Mouse (Mus musculus): ENCODE data around the gene Grb2. TPM values are rescaled to one million over a fixed set of nuclear protein-coding genes. Genes with fewer than 3 reads are reported as not detected.

The Grb2 gene
- polyA plus RNA-seq, 1 experiment = not detected

DNA sequence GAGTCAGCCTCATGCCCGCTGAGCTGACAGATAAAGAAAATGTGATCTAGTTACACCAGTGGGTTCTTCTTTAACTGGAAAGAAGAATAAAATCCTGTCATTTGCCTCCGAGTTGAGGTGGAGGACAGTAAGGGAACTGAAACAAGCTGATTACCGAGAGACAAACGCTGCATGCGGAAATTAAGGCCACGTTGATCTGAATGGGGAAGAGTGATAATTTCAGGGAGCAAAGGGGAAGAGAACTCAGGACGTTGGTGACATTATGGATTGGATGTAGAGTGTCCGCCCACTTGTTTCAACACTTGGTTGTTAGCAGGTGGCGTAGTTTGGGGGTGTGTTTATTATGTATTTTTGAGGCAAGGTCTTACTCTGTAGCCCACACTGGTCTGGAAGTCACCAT, 34.5 kb upstream of the Grb2 start:
- 86% methylated on average over 9 of the region's 9 CpGs for WGBS

DNA sequence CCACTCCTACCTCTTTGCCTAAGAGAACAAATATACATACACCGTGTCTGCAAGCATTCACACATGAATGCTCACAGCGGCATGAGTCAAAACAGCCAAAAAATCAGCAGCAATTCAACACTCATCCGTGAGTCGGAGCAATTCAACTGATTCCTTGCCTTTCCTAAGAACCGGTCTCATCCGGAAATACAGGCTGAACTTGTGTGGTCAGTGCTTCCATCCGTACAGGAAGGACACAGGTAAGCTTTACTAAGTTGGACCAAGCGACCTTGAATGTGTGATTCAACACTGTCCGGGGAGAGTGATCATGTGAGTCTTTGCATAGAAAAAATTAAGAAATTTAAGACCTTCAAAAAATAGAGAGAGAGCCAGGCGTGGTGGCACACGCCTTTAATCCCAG, 32.7 kb upstream of the Grb2 start:
- TF ChIP-seq CTCF (IDR thresholded peaks at IDR 0.05; ENCODE audit: insufficient read depth, low read depth, low read length) (no peak), POLR2A (IDR thresholded peaks at IDR 0.05; ENCODE audit: insufficient read depth, low read depth, low read length) (no peak)

More for the DNA sequence above, 34.5 kb upstream of the Grb2 start:
- H3K27ac ChIP-seq (ENCODE audit: insufficient read depth, low read depth, low read length) = no peak overlapping the region
- H3K4me1 ChIP-seq (ENCODE audit: control insufficient read depth, insufficient read depth, low read length) = peaks cover 9% of the 10 kb centered on the region
- no peak overlapping the region for H3K4me3 ChIP-seq (ENCODE audit: insufficient read depth, low read depth, low read length)
- TF ChIP-seq POLR2A (IDR thresholded peaks at IDR 0.05; ENCODE audit: insufficient read depth, low read depth, low read length) (no peak), CTCF (IDR thresholded peaks at IDR 0.05; ENCODE audit: insufficient read depth, low read depth, low read length) (no peak)

DNA sequence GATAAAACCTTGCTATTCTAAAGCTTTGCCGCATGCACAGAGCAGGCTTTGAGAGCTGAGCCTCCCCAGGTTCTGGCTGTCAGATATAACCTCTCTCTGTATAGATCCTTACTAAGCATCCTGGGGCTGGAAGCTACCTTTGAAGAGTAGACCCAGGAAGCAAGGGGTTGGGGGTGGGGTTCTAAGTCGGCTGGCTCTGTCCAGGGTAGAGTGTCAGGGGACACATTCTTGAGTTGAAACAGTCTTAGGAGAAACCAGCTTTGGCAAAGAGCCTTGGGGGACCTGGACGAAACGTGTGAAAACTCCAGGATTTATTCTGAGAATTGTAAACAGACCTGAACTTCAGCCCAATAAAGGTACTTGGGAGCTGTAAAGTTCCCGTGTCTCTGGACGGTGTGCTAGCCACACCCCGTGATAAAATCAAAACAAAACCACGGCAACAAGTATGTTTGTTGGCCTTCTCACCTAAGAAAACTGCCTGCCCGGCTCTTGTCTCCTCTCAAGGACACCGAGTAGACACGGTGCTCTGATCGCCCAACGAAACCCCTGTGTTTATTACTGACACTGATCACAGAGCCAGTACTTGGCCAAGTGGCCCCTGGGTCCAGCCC, 30.0 kb upstream of the Grb2 start:
- no peak overlapping the region for H3K4me3 ChIP-seq (ENCODE audit: insufficient read depth, low read depth, low read length)
- TF ChIP-seq CTCF (IDR thresholded peaks at IDR 0.05; ENCODE audit: insufficient read depth, low read depth, low read length) (no peak), POLR2A (IDR thresholded peaks at IDR 0.05; ENCODE audit: insufficient read depth, low read depth, low read length) (no peak)
- H3K4me1 ChIP-seq (ENCODE audit: control insufficient read depth, insufficient read depth, low read length) = no peaks in the 10 kb centered on the region
- WGBS = 69% methylated on average over 13 of the region's 13 CpGs
- H3K27ac ChIP-seq (ENCODE audit: insufficient read depth, low read depth, low read length) = no peak overlapping the region

More for the DNA sequence above, 32.7 kb upstream of the Grb2 start:
- WGBS = 83% methylated on average over 11 of the region's 11 CpGs
- no peaks in the 10 kb centered on the region for H3K4me1 ChIP-seq (ENCODE audit: control insufficient read depth, insufficient read depth, low read length)
- no peak overlapping the region for H3K4me3 ChIP-seq (ENCODE audit: insufficient read depth, low read depth, low read length)
- no peak overlapping the region for H3K27ac ChIP-seq (ENCODE audit: insufficient read depth, low read depth, low read length)

DNA sequence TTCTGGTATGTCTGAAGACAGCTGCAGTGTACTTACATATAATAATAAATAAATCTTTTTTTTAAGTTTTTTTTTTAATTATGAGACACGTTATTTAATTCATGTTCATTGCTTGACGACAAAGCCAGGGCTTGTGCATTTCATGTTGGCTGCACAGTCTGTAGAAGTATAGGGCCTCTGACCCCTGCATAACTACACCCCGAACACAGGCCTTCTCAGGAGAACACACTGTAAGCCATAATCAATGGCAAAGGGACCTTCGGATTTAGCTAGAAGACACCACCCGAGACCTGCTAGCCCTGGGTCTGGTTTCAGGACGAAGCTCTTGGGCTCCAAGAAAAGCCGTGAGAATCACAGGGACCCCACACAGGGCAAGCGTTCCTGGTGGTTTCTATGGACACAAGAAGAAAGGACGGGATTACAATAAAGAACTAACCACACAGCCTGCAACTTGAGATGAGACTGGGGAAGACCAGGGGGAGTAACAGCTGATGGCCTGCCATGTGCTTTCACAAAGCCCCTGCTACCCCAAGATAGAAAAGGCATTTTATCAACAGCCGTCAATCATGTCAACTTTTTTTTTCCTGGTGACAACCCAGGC, 29.3 kb upstream of the Grb2 start:
- H3K27ac ChIP-seq (ENCODE audit: insufficient read depth, low read depth, low read length) = no peak overlapping the region
- no peaks in the 10 kb centered on the region for H3K4me1 ChIP-seq (ENCODE audit: control insufficient read depth, insufficient read depth, low read length)
- no peak for TF ChIP-seq CTCF (IDR thresholded peaks at IDR 0.05; ENCODE audit: insufficient read depth, low read depth, low read length)
- no peak for TF ChIP-seq POLR2A (IDR thresholded peaks at IDR 0.05; ENCODE audit: insufficient read depth, low read depth, low read length)
- WGBS = 63% methylated on average over 10 of the region's 10 CpGs
- H3K4me3 ChIP-seq (ENCODE audit: insufficient read depth, low read depth, low read length) = no peak overlapping the region

DNA sequence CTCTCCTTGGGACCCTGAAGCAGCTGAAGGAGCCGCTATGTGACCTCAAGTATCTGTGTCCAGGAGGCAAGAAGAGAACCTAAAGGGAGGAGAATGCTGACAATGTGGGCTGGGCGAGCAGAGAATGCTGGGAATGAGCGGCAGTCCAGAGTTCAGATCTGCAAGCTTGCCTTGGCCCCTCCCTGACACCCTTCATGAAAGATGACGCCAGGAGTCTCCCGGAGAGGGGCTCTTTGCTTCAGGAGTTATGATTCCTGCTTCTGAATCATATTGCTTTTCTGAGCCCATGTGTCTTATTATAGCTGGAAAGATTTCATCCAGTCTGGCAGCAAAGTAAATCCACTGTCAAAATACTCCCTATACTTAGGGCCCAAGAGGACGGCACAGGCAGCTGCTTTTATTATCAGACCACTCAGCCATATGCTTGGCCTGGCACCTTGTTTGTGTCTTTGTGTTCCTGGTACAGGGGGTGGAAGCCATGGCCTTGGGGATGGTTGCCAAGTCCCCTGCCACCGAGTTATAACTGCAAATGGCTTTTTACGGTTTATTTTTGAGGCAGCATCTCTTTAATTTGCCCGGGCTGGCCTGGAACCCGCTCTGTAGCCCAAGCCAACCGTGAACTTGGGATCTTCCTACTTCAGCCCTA, 25.8 kb upstream of the Grb2 start:
- H3K27ac ChIP-seq (ENCODE audit: insufficient read depth, low read depth, low read length) = no peak overlapping the region
- 59% methylated on average over 11 of the region's 11 CpGs for WGBS
- no peak overlapping the region for H3K4me3 ChIP-seq (ENCODE audit: insufficient read depth, low read depth, low read length)
- H3K4me1 ChIP-seq (ENCODE audit: control insufficient read depth, insufficient read depth, low read length) = no peaks in the 10 kb centered on the region
- no peak for TF ChIP-seq CTCF (IDR thresholded peaks at IDR 0.05; ENCODE audit: insufficient read depth, low read depth, low read length)
- no peak for TF ChIP-seq POLR2A (IDR thresholded peaks at IDR 0.05; ENCODE audit: insufficient read depth, low read depth, low read length)

DNA sequence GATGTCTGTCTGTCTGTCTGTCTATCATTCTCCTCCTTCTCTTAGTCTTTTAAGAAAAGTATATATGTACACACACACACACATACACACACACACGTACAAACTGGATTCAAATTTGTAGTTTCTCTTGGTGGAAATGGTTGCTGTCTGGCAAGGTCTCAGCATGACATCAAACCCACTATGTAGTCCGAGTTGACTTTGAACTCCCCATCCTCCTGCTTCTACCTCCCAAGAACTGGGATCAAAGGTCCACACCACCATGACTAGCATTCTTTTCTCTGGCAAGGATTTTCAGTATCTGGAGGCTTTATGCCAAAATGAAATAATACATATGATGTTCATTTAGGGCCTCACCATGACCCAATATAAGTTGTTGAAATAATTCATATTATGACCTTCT, 14.8 kb upstream of the Grb2 start:
- WGBS = 85% methylated on average over 2 of the region's 2 CpGs
- H3K27ac ChIP-seq (ENCODE audit: insufficient read depth, low read depth, low read length) = no peak overlapping the region
- TF ChIP-seq CTCF (IDR thresholded peaks at IDR 0.05; ENCODE audit: insufficient read depth, low read depth, low read length) (no peak), POLR2A (IDR thresholded peaks at IDR 0.05; ENCODE audit: insufficient read depth, low read depth, low read length) (no peak)
- no peak overlapping the region for H3K4me3 ChIP-seq (ENCODE audit: insufficient read depth, low read depth, low read length)
- peaks cover 3% of the 10 kb centered on the region for H3K4me1 ChIP-seq (ENCODE audit: control insufficient read depth, insufficient read depth, low read length)

DNA sequence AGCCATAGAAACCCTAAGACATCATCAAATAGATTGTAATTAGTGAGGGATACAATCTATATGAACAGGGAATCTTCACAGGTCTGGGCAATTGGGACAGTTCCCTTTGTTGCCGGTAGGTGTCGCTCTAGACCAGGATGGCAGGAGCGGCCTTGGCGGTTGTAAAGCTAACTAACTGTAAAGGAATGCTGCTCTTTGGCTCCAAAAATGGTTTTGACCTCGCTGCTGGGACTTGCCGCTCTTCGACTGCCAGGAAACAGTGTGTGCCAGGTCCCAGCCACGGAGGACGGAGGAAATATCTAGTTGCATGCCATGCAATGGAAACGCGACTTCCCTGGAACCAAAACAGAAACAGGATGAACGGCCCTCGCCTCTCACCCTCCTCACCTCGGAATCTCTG, 14.2 kb upstream of the Grb2 start:
- H3K4me3 ChIP-seq (ENCODE audit: insufficient read depth, low read depth, low read length) = no peak overlapping the region
- H3K27ac ChIP-seq (ENCODE audit: insufficient read depth, low read depth, low read length) = no peak overlapping the region
- TF ChIP-seq CTCF (IDR thresholded peaks at IDR 0.05; ENCODE audit: insufficient read depth, low read depth, low read length) (peak; percentile 90), POLR2A (IDR thresholded peaks at IDR 0.05; ENCODE audit: insufficient read depth, low read depth, low read length) (no peak)
- H3K4me1 ChIP-seq (ENCODE audit: control insufficient read depth, insufficient read depth, low read length) = peaks cover 3% of the 10 kb centered on the region
- WGBS = 16% methylated on average over 14 of the region's 14 CpGs

DNA sequence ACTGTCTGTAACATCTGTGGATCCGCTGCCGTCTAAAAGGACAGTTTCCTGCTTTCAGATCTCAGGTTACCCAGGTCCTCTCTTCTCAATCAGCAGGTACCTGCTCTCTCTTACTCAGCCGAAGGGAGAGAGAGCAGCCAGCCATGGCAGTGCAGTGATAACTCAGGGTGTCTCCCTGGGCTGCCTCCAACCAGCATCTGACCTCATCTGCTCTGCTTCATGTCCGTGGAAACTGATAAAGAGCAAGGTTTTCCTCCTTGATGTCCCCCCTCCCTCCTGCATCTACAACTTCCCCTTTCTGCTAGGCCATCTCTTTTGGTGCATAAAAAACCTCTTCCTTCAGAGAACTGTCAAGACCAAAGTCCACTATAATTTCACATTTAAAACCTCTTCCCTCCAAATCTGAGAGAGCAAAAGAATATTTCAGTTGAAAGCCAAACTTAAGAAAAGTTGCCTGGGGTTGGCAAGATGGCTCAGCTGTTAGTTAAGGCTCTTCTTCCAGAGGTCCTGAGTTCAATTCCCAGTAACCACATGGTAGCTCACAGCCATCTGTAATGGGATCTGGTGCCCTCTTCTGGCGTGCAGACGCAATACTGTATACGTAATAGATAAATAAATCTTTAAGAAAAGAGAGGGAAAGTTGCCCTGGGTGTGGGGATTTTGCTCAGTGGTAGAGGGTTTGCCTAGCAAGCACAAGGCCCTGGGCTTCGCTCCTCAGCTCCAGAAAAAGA, 9.4 kb upstream of the Grb2 start:
- TF ChIP-seq CTCF (IDR thresholded peaks at IDR 0.05; ENCODE audit: insufficient read depth, low read depth, low read length) = no peak
- no peak for TF ChIP-seq POLR2A (IDR thresholded peaks at IDR 0.05; ENCODE audit: insufficient read depth, low read depth, low read length)
- Histone ChIP-seq H3K4me3 (ENCODE audit: insufficient read depth, low read depth, low read length) (no peak overlapping the region), H3K27ac (ENCODE audit: insufficient read depth, low read depth, low read length) (no peak overlapping the region), H3K4me1 (ENCODE audit: control insufficient read depth, insufficient read depth, low read length) (no peaks in the 10 kb centered on the region)
- 67% methylated on average over 8 of the region's 8 CpGs for WGBS
